ENCODE assay signal across 8 mouse cellular contexts in the genomic region with DNA sequence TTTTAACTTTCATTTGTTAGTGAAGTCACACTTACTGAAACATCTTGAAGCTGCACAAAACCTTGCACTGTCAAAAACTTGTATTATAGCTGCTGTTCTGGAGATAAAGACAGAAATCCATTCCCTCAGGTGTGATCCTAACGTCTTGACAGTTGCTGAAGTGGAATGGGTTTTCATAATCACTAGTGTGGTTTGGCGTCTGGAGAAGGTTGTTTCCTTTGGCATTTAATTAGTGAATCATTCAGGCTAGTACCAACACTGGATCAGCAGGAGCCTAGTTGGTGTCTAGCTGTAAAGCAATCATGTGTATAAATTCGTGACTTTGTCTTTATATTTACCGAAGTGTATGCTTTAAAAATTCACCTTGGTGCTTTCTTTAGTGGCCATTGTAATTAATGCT. TPM values are rescaled to one million over a fixed set of nuclear protein-coding genes. Genes with fewer than 3 reads are reported as not detected.
DNase-seq lines count a peak whose midpoint lies in the region; ATAC-seq lines count a peak whose summit lies in the region.

No protein-coding gene starts in this region.

- H3K36me3 ChIP-seq in heart, embryonic 13.5 days = peaks cover 20% of the 10 kb centered on the region
- H3K36me3 ChIP-seq in liver, embryonic 13.5 days = peaks cover 12% of the 10 kb centered on the region

- intact Hi-C loops in heart, postnatal 14 days (cut with DNase I) = loop anchor here (2.0 to 5.0 kb wide), 4 partner anchors 87 to 498 kb away; no protein-coding TSS in a partner anchor

- ATAC-seq in heart, embryonic 13.5 days (ENCODE audit: extremely low read depth, insufficient number of reproducible peaks, low FRiP score, low TSS enrichment) = no peak
- no peak for ATAC-seq in liver, embryonic 13.5 days (ENCODE audit: low read depth)
- ATAC-seq in monocyte, adult 5-6 weeks (replicated peaks; ENCODE audit: insufficient number of reproducible peaks, low FRiP score, low TSS enrichment, poor library complexity, severe bottlenecking) = no peak

- H3K4me1 ChIP-seq in heart, embryonic 13.5 days = peaks cover 14% of the 10 kb centered on the region
- peaks cover 59% of the 10 kb centered on the region for H3K4me1 ChIP-seq in liver, embryonic 13.5 days (replicated peaks)

- no peaks in the 10 kb centered on the region for H3K9me3 ChIP-seq in heart, embryonic 13.5 days
- no peaks in the 10 kb centered on the region for H3K9me3 ChIP-seq in liver, embryonic 13.5 days (replicated peaks)

- no peaks in the 10 kb centered on the region for H3K27me3 ChIP-seq in heart, embryonic 13.5 days (replicated peaks)
- H3K27me3 ChIP-seq in liver, embryonic 13.5 days = no peaks in the 10 kb centered on the region

- H3K9ac ChIP-seq in heart, embryonic 13.5 days = no peak overlapping the region
- H3K9ac ChIP-seq in liver, embryonic 13.5 days = peak overlapping the region; percentile 0; the same call in 1 of the 2 replicates

- H3K27ac ChIP-seq in heart, embryonic 13.5 days (replicated peaks) = 0 out of 2 replicates have a peak overlapping the region, but pooled peaks have one; percentile 13
- H3K27ac ChIP-seq in liver, embryonic 13.5 days = peak overlapping the region; percentile 97

- 56% methylated on average over 4 of the region's 4 CpGs for WGBS in heart, embryonic 13.5 days
- 54% methylated on average over 4 of the region's 4 CpGs for WGBS in liver, embryonic 13.5 days (ENCODE audit: insufficient replicate concordance)

- no peak for DNase-seq in heart, postnatal 14 days
- peak; percentile 58 for DNase-seq in 3T3-L1 (ENCODE audit: low read depth, low spot score)
- DNase-seq in T-cell, adult 2 months (ENCODE audit: low spot score) = peak; percentile 10
- DNase-seq in liver, embryonic 13.5 days = no peak
- no peak for DNase-seq in frontal cortex, postnatal 10 days (ENCODE audit: low spot score in 2 of 2)
- no peak for DNase-seq in layer of hippocampus, adult 8-10 months (ENCODE audit: low spot score in 2 of 2)

- 0 out of 2 replicates have a peak overlapping the region, but pooled peaks have one; percentile 1 for H3K4me3 ChIP-seq in heart, embryonic 13.5 days
- H3K4me3 ChIP-seq in liver, embryonic 13.5 days (replicated peaks) = peak overlapping the region; percentile 88

- H3K4me2 ChIP-seq in heart, embryonic 13.5 days = peak overlapping the region; percentile 83
- peak overlapping the region; percentile 90 for H3K4me2 ChIP-seq in liver, embryonic 13.5 days

RNA-seq across cellular contexts. Expression of a gene that starts 1.4 kb away (rescaled TPM):
- polyA plus RNA-seq in heart, embryonic 13.5 days (2015; fragmentation: Nextera tagmentation; extraction: Ambion mirVana) = 43.3 and 63.5 TPM in 2 replicates
- total RNA-seq in heart, postnatal 14 days (2021) = 10 to 100 TPM; 34.1 to 35.9 TPM
- 37.1 and 43.2 TPM in 2 replicates for polyA plus RNA-seq in liver, embryonic 13.5 days (2015; fragmentation: Nextera tagmentation; extraction: Ambion mirVana)
- total RNA-seq in layer of hippocampus, adult 8-10 months (2022) = 10 to 100 TPM; 49.4 to 52.1 (median 50.4) TPM
- 35.1 to 40.8 TPM (median 35.5 TPM) in 3 replicates for total RNA-seq in monocyte, adult 5-6 weeks (2017)

RNA-seq across cellular contexts. Expression of a gene that starts 1.5 kb away (rescaled TPM):
- 3.7 and 4.1 TPM in 2 replicates for polyA plus RNA-seq in heart, embryonic 13.5 days (2015; fragmentation: Nextera tagmentation; extraction: Ambion mirVana)
- total RNA-seq in heart, postnatal 14 days (2021) = 1 to 10 TPM; 3.9 to 4.5 TPM
- 21.2 and 22.9 TPM in 2 replicates for polyA plus RNA-seq in liver, embryonic 13.5 days (2015; fragmentation: Nextera tagmentation; extraction: Ambion mirVana)
- total RNA-seq in layer of hippocampus, adult 8-10 months (2022) = 1 to 10 TPM; 2.7 to 6.0 (median 4.3) TPM
- 4.1 to 17.8 TPM (median 6.9 TPM) in 3 replicates for total RNA-seq in monocyte, adult 5-6 weeks (2017)

Comparison
In these comparisons a context has a peak if more than half of its experiments do, and no peak if none do; other contexts are left out.
1. DNase-seq: peak in 3T3-L1 (single experiment) and T-cell, adult 2 months (single experiment); none in heart, postnatal 14 days (0 of 2), liver, embryonic 13.5 days (single experiment), frontal cortex, postnatal 10 days (0 of 2) and layer of hippocampus, adult 8-10 months (0 of 2).